Mouse (Mus musculus): ENCODE measurements around the gene Dtnb. TPM values are rescaled to one million over a fixed set of nuclear protein-coding genes. Genes with fewer than 3 reads are reported as not detected.
A peak's percentile ranks its signal among the peaks of the same experiment; 100 is the strongest.
"Not testable (repeated sequence)": the region's sequence is repeated elsewhere in the genome, so short reads cannot be mapped to it uniquely, and the experiment has no call there.

Dtnb gene
- polyA plus RNA-seq, 1 experiment from 2014 or later, result 30.1 TPM

DNA sequence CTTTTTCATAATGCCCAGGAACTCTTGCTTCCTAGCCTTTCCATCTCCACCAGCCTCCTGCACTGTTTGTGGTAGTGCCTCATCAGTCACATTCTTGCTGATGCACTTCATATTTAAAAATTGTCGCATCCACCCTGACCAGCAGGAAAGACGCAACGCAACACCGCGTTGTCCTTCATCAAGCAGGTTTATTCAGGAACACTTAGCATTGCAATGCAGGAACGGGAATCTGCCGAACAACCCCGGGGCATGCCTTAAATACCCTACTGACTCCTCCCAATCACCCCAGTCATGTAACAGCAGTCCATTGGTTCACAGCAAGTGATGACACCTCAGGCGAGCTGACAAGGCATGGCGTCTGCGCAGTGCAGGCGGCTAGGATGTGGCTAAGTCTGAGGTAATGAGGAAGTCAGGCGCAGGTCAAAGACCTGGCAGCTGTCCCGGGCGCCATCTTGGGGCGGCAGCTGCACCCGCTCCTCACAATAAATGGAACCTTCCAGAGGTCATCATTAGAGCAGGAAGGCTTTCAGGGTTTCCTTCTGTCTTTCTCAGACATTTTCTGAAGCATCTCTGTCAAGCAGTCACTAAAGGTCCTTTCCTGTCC, 118.8 kb downstream of the Dtnb start:
- WGBS, result 96% methylated on average over 17 of the region's 17 CpGs
- H3K4me1 ChIP-seq (ENCODE audit: control insufficient read depth, insufficient read depth, low read length); H3K27me3 ChIP-seq (ENCODE audit: control insufficient read depth, insufficient read depth, low read length); H3K4me2 ChIP-seq; DNase-seq (ENCODE audit: low spot score, missing footprints); H3K9me3 ChIP-seq (ENCODE audit: control insufficient read depth, low read length); H3K27ac ChIP-seq (ENCODE audit: low read depth, low read length); ATAC-seq (ENCODE audit: low FRiP score); H3K4me3 ChIP-seq (ENCODE audit: low read depth, low read length); H3K36me3 ChIP-seq (ENCODE audit: control insufficient read depth, insufficient read depth, low read length); H3K9ac ChIP-seq (ENCODE audit: low read length): not testable (repeated sequence)

- no peak for DNase-seq (ENCODE audit: low spot score, missing footprints)
- 87% methylated on average over 6 of the region's 6 CpGs for WGBS
- H3K9me3 ChIP-seq (ENCODE audit: control insufficient read depth, low read length), result no peaks in the 10 kb centered on the region
These were observed 120.7 kb downstream of the Dtnb start for GRCm38 (mm10) chr12:3692795-3693392.

DNA sequence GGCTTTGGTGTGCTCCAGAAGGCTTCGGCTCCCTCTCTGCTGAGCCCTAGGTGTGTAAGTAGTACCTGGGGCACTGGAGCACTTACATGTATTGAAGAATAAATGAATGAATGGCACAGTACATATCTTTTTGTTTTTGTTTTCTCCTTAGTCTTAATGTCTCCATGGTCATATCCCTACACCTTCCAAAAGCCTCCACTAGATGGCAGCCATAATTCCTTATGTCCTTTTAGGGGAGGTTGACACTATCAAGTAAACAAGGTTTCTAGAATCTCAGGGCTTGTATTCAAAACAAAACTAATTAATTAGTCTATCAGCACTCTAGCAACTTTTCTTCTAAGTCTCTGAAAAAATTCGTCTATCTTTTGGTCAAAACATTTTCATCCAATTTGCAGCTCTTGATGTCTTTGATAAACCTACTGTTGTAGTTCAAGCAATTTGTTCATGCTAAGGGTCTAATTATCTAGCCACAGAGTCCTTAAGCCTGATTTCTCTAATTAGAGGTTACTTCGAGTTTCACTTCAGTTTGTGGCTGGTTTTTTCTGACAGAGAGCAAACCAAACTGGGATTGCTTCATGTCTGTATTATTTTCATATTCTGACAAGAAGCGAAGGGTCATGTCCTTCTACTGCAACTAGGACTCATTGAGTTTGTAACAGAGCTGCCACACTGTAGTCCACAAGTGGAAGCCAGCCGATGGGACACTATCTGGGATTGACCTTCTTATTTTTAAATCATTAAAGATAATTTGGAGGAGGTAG, 123.7 kb downstream of the Dtnb start:
- DNase-seq (ENCODE audit: low spot score, missing footprints) (peak; percentile 93), ATAC-seq (ENCODE audit: low FRiP score) (no peak)
- H3K9me3 ChIP-seq (ENCODE audit: control insufficient read depth, low read length), result no peaks in the 10 kb centered on the region
- no peak overlapping the region for H3K27ac ChIP-seq (ENCODE audit: low read depth, low read length)
- H3K4me3 ChIP-seq (ENCODE audit: low read depth, low read length), result no peak overlapping the region
- H3K36me3 ChIP-seq (ENCODE audit: control insufficient read depth, insufficient read depth, low read length), result no peaks in the 10 kb centered on the region
- H3K4me2 ChIP-seq, result no peak overlapping the region
- H3K4me1 ChIP-seq (ENCODE audit: control insufficient read depth, insufficient read depth, low read length), result no peaks in the 10 kb centered on the region
- H3K27me3 ChIP-seq (ENCODE audit: control insufficient read depth, insufficient read depth, low read length), result no peaks in the 10 kb centered on the region
- no peak overlapping the region for H3K9ac ChIP-seq (ENCODE audit: low read length)
- WGBS, result 74% methylated on average over 5 of the region's 5 CpGs

More at GRCm38 (mm10) chr12:3692795-3693392, 120.7 kb downstream of the Dtnb start:
- no peak for ATAC-seq (ENCODE audit: low FRiP score)
- Histone ChIP-seq H3K4me2 (no peak overlapping the region), H3K4me3 (ENCODE audit: low read depth, low read length) (no peak overlapping the region), H3K27me3 (ENCODE audit: control insufficient read depth, insufficient read depth, low read length) (no peaks in the 10 kb centered on the region), H3K36me3 (ENCODE audit: control insufficient read depth, insufficient read depth, low read length) (no peaks in the 10 kb centered on the region), H3K4me1 (ENCODE audit: control insufficient read depth, insufficient read depth, low read length) (no peaks in the 10 kb centered on the region), H3K27ac (ENCODE audit: low read depth, low read length) (no peak overlapping the region), H3K9ac (ENCODE audit: low read length) (no peak overlapping the region)

GRCm38 (mm10) chr12:3700503-3700902, 128.3 kb downstream of the Dtnb start:
- Histone ChIP-seq H3K9ac (ENCODE audit: low read length) (no peak overlapping the region), H3K4me1 (ENCODE audit: control insufficient read depth, insufficient read depth, low read length) (no peaks in the 10 kb centered on the region), H3K4me3 (ENCODE audit: low read depth, low read length) (no peak overlapping the region), H3K27ac (ENCODE audit: low read depth, low read length) (no peak overlapping the region), H3K27me3 (ENCODE audit: control insufficient read depth, insufficient read depth, low read length) (no peaks in the 10 kb centered on the region), H3K4me2 (no peak overlapping the region), H3K36me3 (ENCODE audit: control insufficient read depth, insufficient read depth, low read length) (no peaks in the 10 kb centered on the region), H3K9me3 (ENCODE audit: control insufficient read depth, low read length) (no peaks in the 10 kb centered on the region)
- 88% methylated on average over 4 of the region's 4 CpGs for WGBS
- DNase-seq (ENCODE audit: low spot score, missing footprints) (no peak), ATAC-seq (ENCODE audit: low FRiP score) (no peak)

DNA sequence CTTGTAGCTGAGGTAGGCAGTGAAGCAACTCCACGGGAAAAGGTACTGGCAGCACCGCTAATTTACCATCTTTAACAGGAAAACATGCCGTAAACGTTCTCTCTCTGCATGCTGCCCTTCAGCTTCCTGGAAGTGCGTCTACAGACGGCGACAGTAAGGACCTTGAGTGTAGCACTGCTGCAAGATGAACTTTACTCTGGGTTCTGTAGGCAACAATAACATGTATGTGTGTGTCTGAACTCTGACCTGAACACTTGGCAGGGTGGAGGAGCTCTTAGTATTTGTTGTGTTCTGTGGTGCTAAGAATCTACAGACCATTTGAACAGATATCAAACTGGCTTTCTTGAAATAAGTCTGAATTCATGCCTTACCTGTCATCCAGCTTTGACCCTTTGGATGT, 130.7 kb downstream of the Dtnb start:
- Histone ChIP-seq H3K4me2 (no peak overlapping the region), H3K4me1 (ENCODE audit: control insufficient read depth, insufficient read depth, low read length) (no peaks in the 10 kb centered on the region), H3K4me3 (ENCODE audit: low read depth, low read length) (no peak overlapping the region), H3K9ac (ENCODE audit: low read length) (no peak overlapping the region), H3K9me3 (ENCODE audit: control insufficient read depth, low read length) (no peaks in the 10 kb centered on the region), H3K36me3 (ENCODE audit: control insufficient read depth, insufficient read depth, low read length) (no peaks in the 10 kb centered on the region), H3K27me3 (ENCODE audit: control insufficient read depth, insufficient read depth, low read length) (no peaks in the 10 kb centered on the region), H3K27ac (ENCODE audit: low read depth, low read length) (no peak overlapping the region)
- DNase-seq (ENCODE audit: low spot score, missing footprints), result no peak
- 91% methylated on average over 7 of the region's 7 CpGs for WGBS
- no peak for ATAC-seq (ENCODE audit: low FRiP score)

DNA sequence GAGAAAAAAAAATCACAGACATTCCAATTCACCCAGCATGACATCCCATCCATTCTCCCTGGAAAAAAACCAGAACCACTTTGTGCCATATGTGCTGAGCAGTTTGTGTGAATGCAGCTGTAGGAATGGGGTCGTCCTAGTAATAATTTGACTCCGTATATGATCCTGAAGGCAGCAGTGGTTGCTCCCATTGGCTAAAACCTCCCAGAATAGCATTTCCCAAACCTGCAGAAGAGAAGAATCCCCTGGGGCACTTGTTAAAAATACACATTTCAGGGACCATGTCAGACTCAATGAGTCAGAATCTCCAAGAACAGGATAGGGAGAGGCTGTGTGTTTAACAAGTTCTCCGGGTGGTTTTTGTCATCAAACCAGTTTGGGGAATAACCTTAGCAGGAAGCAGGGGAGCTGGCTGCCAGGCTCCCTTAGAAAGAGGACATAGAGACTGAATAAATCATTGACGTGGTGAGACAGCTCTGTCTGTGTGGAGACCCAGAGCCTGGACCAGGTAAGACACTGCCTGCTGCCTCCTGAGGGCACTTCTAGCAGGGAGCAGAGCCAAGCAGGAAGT, 147.1 kb downstream of the Dtnb start:
- ATAC-seq (ENCODE audit: low FRiP score) (no peak), DNase-seq (ENCODE audit: low spot score, missing footprints) (no peak)
- Histone ChIP-seq H3K27me3 (ENCODE audit: control insufficient read depth, insufficient read depth, low read length) (no peaks in the 10 kb centered on the region), H3K9me3 (ENCODE audit: control insufficient read depth, low read length) (no peaks in the 10 kb centered on the region), H3K4me2 (no peak overlapping the region), H3K36me3 (ENCODE audit: control insufficient read depth, insufficient read depth, low read length) (no peaks in the 10 kb centered on the region), H3K4me1 (ENCODE audit: control insufficient read depth, insufficient read depth, low read length) (no peaks in the 10 kb centered on the region), H3K27ac (ENCODE audit: low read depth, low read length) (no peak overlapping the region), H3K9ac (ENCODE audit: low read length) (no peak overlapping the region), H3K4me3 (ENCODE audit: low read depth, low read length) (no peak overlapping the region)
- WGBS, result 86% methylated on average over 4 of the region's 4 CpGs

GRCm38 (mm10) chr12:3720527-3720926, 148.3 kb downstream of the Dtnb start:
- H3K4me3 ChIP-seq (ENCODE audit: low read depth, low read length), result no peak overlapping the region
- no peak overlapping the region for H3K27ac ChIP-seq (ENCODE audit: low read depth, low read length)
- no peaks in the 10 kb centered on the region for H3K4me1 ChIP-seq (ENCODE audit: control insufficient read depth, insufficient read depth, low read length)
- H3K36me3 ChIP-seq (ENCODE audit: control insufficient read depth, insufficient read depth, low read length), result no peaks in the 10 kb centered on the region
- DNase-seq (ENCODE audit: low spot score, missing footprints) (no peak), ATAC-seq (ENCODE audit: low FRiP score) (no peak)
- H3K9ac ChIP-seq (ENCODE audit: low read length), result no peak overlapping the region
- no peaks in the 10 kb centered on the region for H3K27me3 ChIP-seq (ENCODE audit: control insufficient read depth, insufficient read depth, low read length)
- H3K4me2 ChIP-seq, result no peak overlapping the region
- 87% methylated on average over 2 of the region's 2 CpGs for WGBS
- no peaks in the 10 kb centered on the region for H3K9me3 ChIP-seq (ENCODE audit: control insufficient read depth, low read length)

DNA sequence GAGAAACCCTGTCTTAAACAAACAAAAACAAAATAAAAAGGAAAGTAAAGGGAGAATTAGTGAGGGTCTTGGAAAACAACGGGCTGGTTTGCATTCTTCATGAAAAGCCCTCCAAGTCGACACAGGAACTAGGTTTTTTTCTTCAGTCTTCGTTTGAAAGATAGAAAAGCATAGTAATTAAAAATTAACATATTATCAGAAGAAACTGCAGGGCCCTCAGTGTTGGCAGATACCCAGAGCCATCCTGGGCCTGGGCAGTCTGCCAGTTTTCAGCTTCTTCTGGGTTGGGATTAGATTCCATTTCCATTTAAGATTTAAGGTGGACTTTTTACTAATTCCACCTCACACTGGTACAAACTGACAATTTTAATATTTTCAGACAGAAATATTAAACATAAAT, 151.6 kb downstream of the Dtnb start:
- no peak overlapping the region for H3K9ac ChIP-seq (ENCODE audit: low read length)
- ATAC-seq (ENCODE audit: low FRiP score), result no peak
- H3K4me3 ChIP-seq (ENCODE audit: low read depth, low read length), result no peak overlapping the region
- no peaks in the 10 kb centered on the region for H3K4me1 ChIP-seq (ENCODE audit: control insufficient read depth, insufficient read depth, low read length)
- H3K27ac ChIP-seq (ENCODE audit: low read depth, low read length), result no peak overlapping the region
- H3K27me3 ChIP-seq (ENCODE audit: control insufficient read depth, insufficient read depth, low read length), result no peaks in the 10 kb centered on the region
- no peak for DNase-seq (ENCODE audit: low spot score, missing footprints)
- H3K9me3 ChIP-seq (ENCODE audit: control insufficient read depth, low read length), result no peaks in the 10 kb centered on the region
- WGBS, result 68% methylated on average over 3 of the region's 3 CpGs
- H3K4me2 ChIP-seq, result no peak overlapping the region
- no peaks in the 10 kb centered on the region for H3K36me3 ChIP-seq (ENCODE audit: control insufficient read depth, insufficient read depth, low read length)

DNA sequence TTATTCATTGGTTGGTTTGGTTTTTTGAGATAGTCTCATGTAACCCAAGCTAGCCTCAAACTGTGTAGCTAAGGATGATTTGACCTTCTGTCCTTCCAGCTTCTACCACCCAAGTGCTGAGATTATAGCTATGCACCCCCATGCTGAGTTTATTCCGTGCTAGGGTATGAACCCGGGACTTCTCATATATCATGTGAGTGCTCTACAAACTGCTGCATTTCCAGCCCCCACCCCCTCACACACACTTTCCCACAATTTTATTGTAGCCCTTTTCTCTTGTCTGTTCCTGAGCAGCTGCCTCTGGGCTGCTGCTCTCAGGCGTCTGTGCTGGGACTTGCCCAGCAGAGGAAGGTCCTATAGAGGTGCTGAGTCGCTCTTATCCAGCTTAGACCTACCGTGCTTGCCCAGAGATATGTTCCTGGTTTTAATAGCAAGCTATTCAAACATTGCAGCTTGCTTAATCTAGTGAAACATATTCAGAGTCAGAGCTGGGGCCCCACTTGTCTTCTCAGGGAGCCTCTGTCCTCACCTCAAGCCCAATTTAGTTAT, 152.7 kb downstream of the Dtnb start:
- no peak overlapping the region for H3K27ac ChIP-seq (ENCODE audit: low read depth, low read length)
- H3K27me3 ChIP-seq (ENCODE audit: control insufficient read depth, insufficient read depth, low read length), result no peaks in the 10 kb centered on the region
- ATAC-seq (ENCODE audit: low FRiP score) (no peak), DNase-seq (ENCODE audit: low spot score, missing footprints) (no peak)
- WGBS, result 61% methylated on average over 5 of the region's 5 CpGs
- H3K4me3 ChIP-seq (ENCODE audit: low read depth, low read length), result no peak overlapping the region
- H3K9me3 ChIP-seq (ENCODE audit: control insufficient read depth, low read length), result no peaks in the 10 kb centered on the region
- H3K9ac ChIP-seq (ENCODE audit: low read length), result no peak overlapping the region
- H3K4me2 ChIP-seq, result no peak overlapping the region
- no peaks in the 10 kb centered on the region for H3K4me1 ChIP-seq (ENCODE audit: control insufficient read depth, insufficient read depth, low read length)
- no peaks in the 10 kb centered on the region for H3K36me3 ChIP-seq (ENCODE audit: control insufficient read depth, insufficient read depth, low read length)
